Mouse (Mus musculus): ENCODE results near the gene Adamts17. TPM values are rescaled to one million over a fixed set of nuclear protein-coding genes. Genes with fewer than 3 reads are reported as not detected.

Gene Adamts17
- polyA plus RNA-seq, 1 experiment: 4.2 TPM

DNA sequence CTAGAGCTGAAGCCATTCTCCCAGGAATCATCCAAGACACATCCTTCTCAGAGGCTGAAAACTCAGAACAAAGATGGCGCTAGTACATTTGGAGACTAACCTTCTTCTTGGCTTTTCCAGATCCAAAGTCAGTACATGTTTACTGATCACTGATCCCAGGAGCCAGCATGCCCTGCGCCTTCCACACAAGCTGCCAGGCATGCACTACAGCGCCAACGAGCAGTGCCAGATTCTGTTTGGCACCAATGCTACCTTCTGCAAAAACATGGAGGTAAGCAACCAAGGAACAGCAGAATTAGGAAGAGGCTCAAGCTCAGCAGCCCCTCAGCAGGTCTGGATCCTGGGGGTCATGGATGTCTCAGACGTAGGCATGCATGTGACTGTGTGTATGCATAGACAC is 164.7 kb downstream of the Adamts17 start:
- no peak for TF ChIP-seq CTCF (IDR thresholded peaks at IDR 0.05; ENCODE audit: extremely low read depth, insufficient read depth, low read length)
- no peak for TF ChIP-seq POLR2A (IDR thresholded peaks at IDR 0.05; ENCODE audit: extremely low read depth, insufficient read depth, low read length)
- Histone ChIP-seq H3K27ac (ENCODE audit: insufficient read depth, low read length) (no peak overlapping the region), H3K4me3 (ENCODE audit: insufficient read depth, low read length) (no peak overlapping the region), H3K4me1 (ENCODE audit: control insufficient read depth, insufficient read depth, low read length) (no peaks in the 10 kb centered on the region)

DNA sequence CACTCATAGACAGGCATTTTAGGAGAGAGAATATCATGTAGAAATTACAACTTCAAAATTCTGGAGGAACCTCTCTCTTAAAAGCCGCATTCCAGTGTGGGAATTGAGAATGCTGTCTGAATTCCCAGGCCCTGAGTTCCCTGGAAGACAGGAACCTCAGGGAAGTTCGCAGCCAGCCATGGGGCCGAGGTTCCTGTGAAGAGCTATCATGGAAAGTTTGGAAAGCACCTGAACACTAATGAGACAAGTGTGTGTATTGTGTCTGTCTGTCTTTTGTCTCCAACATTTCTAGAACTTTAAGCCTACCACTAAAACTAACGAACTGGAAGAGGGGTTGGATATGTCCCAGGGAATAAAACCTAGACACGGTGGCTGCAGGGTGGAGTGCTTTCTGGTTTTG is 170.3 kb downstream of the Adamts17 start:
- TF ChIP-seq POLR2A (IDR thresholded peaks at IDR 0.05; ENCODE audit: extremely low read depth, insufficient read depth, low read length) (no peak), CTCF (IDR thresholded peaks at IDR 0.05; ENCODE audit: extremely low read depth, insufficient read depth, low read length) (no peak)
- Histone ChIP-seq H3K4me3 (ENCODE audit: insufficient read depth, low read length) (no peak overlapping the region), H3K4me1 (ENCODE audit: control insufficient read depth, insufficient read depth, low read length) (no peaks in the 10 kb centered on the region), H3K27ac (ENCODE audit: insufficient read depth, low read length) (no peak overlapping the region)

DNA sequence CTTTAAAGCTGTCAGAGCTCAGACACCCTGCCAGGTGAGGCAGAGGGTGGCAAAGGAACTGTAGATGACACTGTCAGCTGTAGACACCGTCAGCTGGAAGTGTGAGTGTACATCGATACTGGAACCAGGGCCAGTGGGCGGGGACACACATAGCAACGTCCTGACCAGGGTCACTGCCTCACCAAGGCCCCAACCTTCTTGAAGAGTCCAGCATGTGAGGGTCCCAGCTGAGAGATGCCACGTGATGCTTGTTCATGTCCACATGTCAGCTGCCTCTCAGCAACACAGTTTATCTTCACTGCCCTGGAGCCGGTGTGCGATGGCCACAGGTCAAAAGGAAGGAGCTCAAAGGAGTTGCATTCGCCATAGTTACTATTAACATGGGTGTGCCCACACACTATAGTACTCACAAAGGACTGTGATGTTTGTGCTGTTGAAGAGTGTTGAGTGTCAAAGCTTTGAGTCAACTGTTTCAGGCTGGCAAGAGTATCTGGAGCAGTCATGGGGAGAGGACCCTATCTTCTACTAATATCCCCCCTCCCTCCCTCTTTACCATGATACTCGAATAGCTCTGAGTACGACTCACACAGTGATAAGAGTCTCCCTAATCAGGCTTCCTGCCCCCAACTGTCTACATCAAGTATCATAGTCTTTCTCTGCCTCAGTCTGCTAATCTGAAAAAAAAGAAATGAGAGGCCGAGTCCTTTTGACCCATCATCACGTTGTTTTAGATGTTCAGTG is 172.6 kb downstream of the Adamts17 start:
- TF ChIP-seq POLR2A (IDR thresholded peaks at IDR 0.05; ENCODE audit: extremely low read depth, insufficient read depth, low read length): no peak
- TF ChIP-seq CTCF (IDR thresholded peaks at IDR 0.05; ENCODE audit: extremely low read depth, insufficient read depth, low read length): no peak
- H3K4me1 ChIP-seq (ENCODE audit: control insufficient read depth, insufficient read depth, low read length): no peaks in the 10 kb centered on the region
- H3K27ac ChIP-seq (ENCODE audit: insufficient read depth, low read length): no peak overlapping the region
- no peak overlapping the region for H3K4me3 ChIP-seq (ENCODE audit: insufficient read depth, low read length)

DNA sequence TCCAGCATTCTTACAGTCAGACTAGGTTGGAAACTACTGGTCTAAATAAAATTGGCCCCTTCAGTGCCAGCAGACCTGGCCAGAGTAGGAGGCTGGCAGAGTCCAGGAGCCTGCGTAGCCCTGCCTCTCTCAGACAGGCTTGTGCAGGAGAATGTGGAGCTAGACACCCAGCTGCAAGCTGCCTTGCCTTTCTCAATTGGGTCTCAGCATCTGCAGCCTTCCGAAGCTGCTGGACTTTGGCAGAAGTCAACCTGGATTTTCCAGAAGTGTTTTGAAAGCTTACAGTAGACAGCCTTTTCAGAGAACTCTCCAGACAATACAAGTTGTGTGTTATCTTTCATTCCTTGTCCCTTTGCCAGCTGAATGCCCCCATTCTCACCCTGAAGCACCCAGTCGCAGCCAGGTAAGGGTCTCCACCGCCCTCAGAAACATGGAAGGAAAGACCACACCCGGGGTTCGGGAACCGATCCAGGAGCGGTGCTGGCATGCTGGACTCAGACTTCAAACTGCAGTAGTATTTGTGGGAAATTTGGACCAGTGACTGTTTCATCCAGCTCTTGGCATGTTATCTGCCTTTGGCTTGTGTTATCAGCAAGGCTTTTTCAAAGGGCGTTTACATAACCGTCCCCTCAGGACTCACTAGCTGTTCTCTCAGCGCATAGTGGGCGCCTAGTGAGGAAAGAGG is 173.8 kb downstream of the Adamts17 start:
- H3K4me3 ChIP-seq (ENCODE audit: insufficient read depth, low read length): no peak overlapping the region
- H3K4me1 ChIP-seq (ENCODE audit: control insufficient read depth, insufficient read depth, low read length): no peaks in the 10 kb centered on the region
- no peak overlapping the region for H3K27ac ChIP-seq (ENCODE audit: insufficient read depth, low read length)
- TF ChIP-seq POLR2A (IDR thresholded peaks at IDR 0.05; ENCODE audit: extremely low read depth, insufficient read depth, low read length) (no peak), CTCF (IDR thresholded peaks at IDR 0.05; ENCODE audit: extremely low read depth, insufficient read depth, low read length) (no peak)

DNA sequence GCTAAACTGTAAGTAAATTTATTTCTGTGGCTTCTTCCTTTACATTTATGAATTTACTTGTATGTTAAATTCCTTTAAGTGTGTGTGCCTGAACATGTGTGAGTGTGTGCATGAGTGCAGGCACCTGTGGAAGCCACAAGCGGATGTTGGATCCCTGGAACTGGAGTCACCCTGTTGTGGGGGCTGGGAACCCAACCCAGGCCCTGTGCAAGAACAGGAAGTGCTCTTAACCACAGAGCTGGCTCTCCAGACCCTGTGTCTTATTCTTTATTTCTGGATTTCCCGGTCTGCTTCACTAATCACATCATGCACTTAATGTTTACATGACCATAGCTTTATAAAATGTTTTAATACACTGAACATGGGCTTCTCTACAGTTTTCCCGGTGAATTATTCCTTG is 180.4 kb downstream of the Adamts17 start:
- H3K27ac ChIP-seq (ENCODE audit: insufficient read depth, low read length): no peak overlapping the region
- H3K4me3 ChIP-seq (ENCODE audit: insufficient read depth, low read length): no peak overlapping the region
- no peak for TF ChIP-seq CTCF (IDR thresholded peaks at IDR 0.05; ENCODE audit: extremely low read depth, insufficient read depth, low read length)
- no peaks in the 10 kb centered on the region; the same call in 1 of the 2 replicates for H3K4me1 ChIP-seq (ENCODE audit: control insufficient read depth, insufficient read depth, low read length)

DNA sequence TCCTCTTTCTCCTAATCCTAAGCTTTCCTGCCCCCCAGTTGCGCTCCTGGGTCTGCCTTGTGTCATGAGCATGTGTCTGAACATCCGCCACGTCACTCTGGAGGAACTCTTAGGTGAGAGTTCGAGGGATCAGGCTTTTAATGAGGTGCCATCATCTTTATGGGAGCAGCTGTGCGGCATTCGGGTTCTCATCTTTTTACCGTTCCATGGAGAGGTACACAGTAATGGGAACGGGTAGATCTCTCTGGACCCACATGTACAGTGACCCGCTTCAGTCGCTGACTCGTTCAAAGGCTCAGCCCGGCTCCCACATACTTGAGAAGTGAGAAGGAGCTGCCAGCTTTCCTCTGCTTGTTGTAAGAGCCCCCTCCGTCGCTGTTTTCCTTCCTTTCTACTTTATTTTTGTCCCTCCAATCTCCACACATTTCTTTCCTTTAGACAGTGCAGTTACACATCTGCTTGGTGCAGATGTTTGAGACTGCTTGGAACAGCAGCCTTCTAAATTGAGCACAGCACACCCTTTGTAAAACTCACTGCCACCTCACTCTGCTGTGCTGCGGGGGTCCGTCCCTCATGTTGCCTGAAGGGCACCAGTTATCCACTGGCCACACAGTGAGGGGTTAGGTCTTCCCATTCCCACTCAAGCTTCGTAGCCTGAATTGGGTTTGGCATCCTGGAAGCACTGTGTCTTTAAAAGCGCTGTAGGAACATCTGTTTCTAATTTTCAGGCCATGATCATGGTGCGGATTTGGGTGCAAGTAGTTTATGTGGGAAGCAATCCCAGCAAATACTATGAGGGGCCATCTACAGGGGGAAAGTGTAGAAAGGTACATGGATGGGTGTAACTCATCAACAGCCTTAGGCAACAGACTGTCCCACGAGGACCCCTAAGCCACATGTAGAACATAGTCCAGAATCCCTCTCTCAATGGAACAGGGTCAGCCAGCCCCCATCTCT is 186.9 kb downstream of the Adamts17 start:
- H3K4me3 ChIP-seq (ENCODE audit: insufficient read depth, low read length): no peak overlapping the region
- no peak for TF ChIP-seq POLR2A (IDR thresholded peaks at IDR 0.05; ENCODE audit: extremely low read depth, insufficient read depth, low read length)
- no peak for TF ChIP-seq CTCF (IDR thresholded peaks at IDR 0.05; ENCODE audit: extremely low read depth, insufficient read depth, low read length)
- no peaks in the 10 kb centered on the region; the same call in 1 of the 2 replicates for H3K4me1 ChIP-seq (ENCODE audit: control insufficient read depth, insufficient read depth, low read length)
- no peak overlapping the region for H3K27ac ChIP-seq (ENCODE audit: insufficient read depth, low read length)

GRCm38 (mm10) chr7:67027216-67027615 is 187.7 kb downstream of the Adamts17 start:
- H3K4me1 ChIP-seq (ENCODE audit: control insufficient read depth, insufficient read depth, low read length): no peaks in the 10 kb centered on the region; the same call in 1 of the 2 replicates
- TF ChIP-seq CTCF (IDR thresholded peaks at IDR 0.05; ENCODE audit: extremely low read depth, insufficient read depth, low read length) (no peak), POLR2A (IDR thresholded peaks at IDR 0.05; ENCODE audit: extremely low read depth, insufficient read depth, low read length) (no peak)
- H3K27ac ChIP-seq (ENCODE audit: insufficient read depth, low read length): no peak overlapping the region
- H3K4me3 ChIP-seq (ENCODE audit: insufficient read depth, low read length): no peak overlapping the region

GRCm38 (mm10) chr7:67027696-67028095 is 188.2 kb downstream of the Adamts17 start:
- no peaks in the 10 kb centered on the region; the same call in 1 of the 2 replicates for H3K4me1 ChIP-seq (ENCODE audit: control insufficient read depth, insufficient read depth, low read length)
- no peak for TF ChIP-seq CTCF (IDR thresholded peaks at IDR 0.05; ENCODE audit: extremely low read depth, insufficient read depth, low read length)
- TF ChIP-seq POLR2A (IDR thresholded peaks at IDR 0.05; ENCODE audit: extremely low read depth, insufficient read depth, low read length): no peak
- no peak overlapping the region for H3K27ac ChIP-seq (ENCODE audit: insufficient read depth, low read length)
- no peak overlapping the region for H3K4me3 ChIP-seq (ENCODE audit: insufficient read depth, low read length)

DNA sequence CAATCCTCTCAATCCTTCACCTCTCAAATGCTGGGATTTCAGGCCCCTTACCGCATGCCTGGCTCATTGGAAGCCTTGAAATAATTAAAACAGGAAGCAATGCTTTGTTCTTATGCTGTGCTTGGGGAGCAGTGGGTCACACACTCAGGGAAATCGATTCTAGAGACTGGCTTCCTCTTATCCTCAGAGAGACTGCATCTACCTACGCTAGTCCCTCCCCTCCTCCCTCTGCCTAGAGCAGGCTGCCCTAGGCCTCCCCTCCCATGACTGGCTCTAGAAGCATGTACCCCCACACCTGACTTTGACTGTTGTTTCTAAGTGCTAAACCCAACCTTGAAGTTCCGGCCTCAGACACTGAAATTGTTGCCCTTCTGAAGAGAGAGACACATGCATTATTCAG is 189.4 kb downstream of the Adamts17 start:
- TF ChIP-seq POLR2A (IDR thresholded peaks at IDR 0.05; ENCODE audit: extremely low read depth, insufficient read depth, low read length): no peak
- no peak overlapping the region for H3K4me3 ChIP-seq (ENCODE audit: insufficient read depth, low read length)

More for the DNA sequence above, 189.4 kb downstream of the Adamts17 start:
- Histone ChIP-seq H3K27ac (ENCODE audit: insufficient read depth, low read length) (no peak overlapping the region), H3K4me1 (ENCODE audit: control insufficient read depth, insufficient read depth, low read length) (no peaks in the 10 kb centered on the region; the same call in 1 of the 2 replicates)
